Mouse (Mus musculus) lung, adult 18-20 months (tissue): Measurements from ENCODE around the gene Tm7sf3.

Source experiments
- DNase-seq, 2 experiments: peaks; one replicate each; pipeline ENCODE4 v3.0.0; 2022; ENCODE audit warnings: mixed read lengths in 2 of 2

Tm7sf3 gene

DNA sequence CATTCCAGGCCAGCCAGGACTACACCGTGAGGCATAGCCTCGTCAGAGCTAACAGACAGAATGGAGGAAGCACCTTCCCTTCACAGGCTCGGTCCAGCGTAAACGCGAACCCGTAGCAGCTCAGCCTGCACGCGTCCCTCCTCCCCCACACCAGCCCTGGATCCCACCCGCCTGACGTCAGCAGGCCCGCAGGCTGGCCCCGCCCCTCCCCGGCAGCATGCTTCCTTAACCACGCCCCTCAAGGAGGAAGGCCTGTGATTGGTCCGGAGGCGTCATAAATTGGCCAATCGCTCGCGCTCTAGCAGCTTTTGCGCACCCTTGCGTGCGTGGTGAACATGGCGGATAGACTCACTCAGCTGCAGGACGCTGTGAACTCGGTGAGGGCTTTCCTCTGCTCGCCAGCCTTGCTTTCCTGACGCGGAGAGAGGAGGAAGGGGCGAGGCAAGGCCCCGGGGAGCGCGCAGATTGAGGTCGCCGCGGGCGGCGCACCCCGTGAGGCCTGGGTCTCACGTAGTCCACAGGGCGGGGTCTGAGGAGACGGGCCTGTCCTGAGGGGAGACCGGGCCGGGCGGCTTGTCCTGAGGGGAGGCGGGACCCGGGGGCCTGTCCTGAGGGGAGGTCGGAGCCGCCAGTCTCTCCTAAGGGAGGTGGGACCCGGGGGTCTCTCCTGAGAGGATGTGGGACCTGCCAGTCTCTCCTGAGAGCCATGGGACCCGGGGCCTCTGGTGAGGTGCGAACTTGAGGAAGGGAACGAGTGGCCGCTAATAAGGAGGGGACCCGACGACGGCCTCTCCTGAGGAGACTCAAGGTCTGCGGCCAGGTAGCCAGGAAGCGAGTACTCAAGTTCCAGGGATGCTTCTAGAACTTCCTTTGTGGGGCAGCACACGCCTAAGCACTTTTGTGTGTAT lies at the start of gene Tm7sf3, which contains the start of gene Med21:
Gene Tm7sf3, minus strand, starts transcription at position 549 of the 908 bp plus-strand sequence.
Gene Med21, plus strand, starts transcription at position 272 of the 908 bp plus-strand sequence.
- DNase-seq, result peak; percentile 98 to 99

DNA sequence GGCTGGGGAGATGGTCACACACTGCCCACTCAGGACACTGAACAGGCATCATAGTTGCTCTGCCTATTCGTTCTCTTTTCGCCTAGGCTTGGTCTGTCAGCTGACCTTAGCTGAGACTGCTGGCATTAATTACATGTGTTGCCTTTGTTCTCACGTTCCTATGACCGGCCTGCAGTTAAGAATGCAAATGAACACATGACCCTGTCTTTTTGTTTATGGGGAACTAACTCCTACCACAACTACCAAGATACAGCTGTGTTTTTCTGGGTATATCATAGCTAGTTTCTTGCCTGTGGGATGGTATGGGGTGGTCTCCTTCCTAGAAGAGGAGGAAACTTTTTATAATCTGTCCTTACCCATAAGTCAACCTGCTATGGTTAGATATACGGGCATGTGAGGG lies 46.2 kb upstream of the Tm7sf3 start:
- no peak for DNase-seq

- no peak for DNase-seq
Measured at GRCm38 (mm10) chr6:146688010-146688409, 45.4 kb upstream of the Tm7sf3 start.

DNA sequence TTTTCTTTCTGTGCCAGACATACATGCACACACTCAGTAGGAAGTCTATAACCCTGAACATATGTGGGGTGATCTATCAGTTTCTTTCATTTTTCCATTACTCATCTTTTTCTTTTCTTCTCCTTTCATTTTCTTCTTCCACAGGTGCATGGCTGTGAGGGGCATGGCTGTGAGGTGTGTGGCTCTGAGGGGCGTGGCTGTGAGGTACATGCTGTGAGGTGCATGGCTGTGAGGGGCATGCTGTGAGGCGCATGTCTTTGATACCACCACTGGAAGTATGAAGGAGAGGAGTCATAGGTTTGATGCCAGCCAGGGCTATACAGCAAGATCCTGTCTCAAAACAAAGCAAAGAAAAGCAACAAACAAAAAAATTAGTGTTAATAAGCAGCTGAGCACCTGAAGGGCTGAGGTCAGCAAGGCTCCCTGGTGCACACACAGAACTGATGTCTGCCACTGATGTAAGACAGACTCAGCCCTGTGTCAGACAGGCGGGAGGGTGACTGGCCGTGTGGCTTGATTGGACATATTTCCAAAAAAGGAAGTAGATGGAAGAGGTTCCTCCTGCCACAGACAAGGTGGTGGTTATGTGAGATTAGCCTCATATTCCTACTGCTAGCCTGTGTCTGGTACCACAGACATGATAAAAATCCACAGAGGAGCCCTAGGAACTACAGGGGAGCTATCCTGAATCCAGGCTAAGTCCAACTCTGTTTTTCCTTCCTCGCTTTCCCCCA lies 44.0 kb upstream of the Tm7sf3 start:
- DNase-seq, result peak; percentile 21 to 27

- DNase-seq, result peak; percentile 74 to 78
Measured at GRCm38 (mm10) chr6:146685781-146686308, 43.2 kb upstream of the Tm7sf3 start.

GRCm38 (mm10) chr6:146683881-146684280 lies 41.3 kb upstream of the Tm7sf3 start:
- DNase-seq, result no peak

- DNase-seq, result no peak
Measured at GRCm38 (mm10) chr6:146678136-146679070, 35.8 kb upstream of the Tm7sf3 start.

DNA sequence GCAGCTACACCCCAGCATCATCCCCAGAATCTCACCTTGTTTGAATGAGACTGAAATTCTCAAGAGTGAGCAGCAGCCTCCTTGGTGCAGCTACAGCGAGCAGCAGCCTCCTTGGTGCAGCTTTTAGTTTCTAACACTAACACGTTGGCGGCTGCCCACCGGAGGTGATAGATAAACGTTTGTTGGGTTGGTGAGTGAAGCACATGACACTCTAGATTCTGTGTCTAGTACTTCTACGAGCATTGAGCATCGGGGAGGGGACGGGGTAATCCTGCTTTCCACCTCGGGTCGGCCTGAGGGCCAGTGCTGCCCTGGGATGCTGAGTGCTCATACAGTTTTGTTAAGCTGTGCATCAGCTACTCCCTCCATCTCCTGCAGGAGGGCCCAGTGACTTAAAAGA lies 34.3 kb upstream of the Tm7sf3 start:
- DNase-seq, result no peak

DNA sequence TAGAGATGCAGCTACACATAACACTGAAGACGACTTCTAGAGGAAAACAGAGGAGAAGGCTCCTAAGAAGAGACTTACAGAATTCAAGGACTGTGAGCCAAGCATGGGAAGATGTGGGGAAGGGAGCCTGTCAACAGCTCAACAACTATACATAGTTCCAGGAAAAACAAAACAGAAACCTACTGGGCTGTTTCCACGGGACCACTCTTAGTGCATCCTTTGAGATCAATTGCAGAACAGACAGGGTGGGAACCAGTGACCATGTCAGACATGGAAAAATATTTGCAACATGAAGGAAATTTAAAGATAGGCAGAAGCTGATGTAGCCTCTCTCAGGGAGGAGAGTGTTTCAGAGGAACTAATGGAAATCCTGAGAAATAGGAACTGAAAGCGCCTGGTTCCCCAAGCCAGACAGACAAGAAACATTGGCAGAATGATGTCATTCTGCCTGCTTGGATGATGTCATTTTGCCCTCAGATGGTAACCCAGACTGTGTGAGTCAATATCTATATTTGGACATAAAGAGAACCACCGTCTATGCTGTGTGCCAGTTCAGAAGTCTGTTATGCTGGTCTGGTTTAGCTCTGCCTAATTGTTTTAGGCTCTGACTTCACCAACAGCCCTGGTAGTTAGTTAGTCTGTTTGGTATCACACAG lies 32.4 kb upstream of the Tm7sf3 start:
- DNase-seq, result peak; percentile 19 to 21

DNA sequence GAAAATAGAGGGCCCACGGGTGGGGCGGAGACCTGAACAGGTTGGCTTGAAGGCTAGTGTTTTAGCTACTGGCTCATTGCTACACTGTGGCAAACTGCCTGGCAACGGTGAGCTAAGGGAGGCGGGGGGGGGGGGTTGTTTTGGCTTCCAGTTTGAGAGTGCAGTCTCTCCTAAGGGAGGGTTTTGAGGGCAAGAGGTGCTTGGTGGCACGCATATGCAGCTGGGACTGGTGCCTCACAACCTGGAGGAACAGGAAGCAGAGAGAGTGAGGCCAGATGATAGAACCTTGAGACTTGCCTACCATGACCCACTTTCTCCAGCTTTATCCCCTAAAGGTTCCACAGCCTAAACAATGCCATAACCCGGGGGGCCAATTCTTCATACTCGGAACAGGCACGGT lies 31.8 kb upstream of the Tm7sf3 start:
- no peak for DNase-seq

- DNase-seq, result no peak
Measured at GRCm38 (mm10) chr6:146673696-146674095, 31.1 kb upstream of the Tm7sf3 start.

DNA sequence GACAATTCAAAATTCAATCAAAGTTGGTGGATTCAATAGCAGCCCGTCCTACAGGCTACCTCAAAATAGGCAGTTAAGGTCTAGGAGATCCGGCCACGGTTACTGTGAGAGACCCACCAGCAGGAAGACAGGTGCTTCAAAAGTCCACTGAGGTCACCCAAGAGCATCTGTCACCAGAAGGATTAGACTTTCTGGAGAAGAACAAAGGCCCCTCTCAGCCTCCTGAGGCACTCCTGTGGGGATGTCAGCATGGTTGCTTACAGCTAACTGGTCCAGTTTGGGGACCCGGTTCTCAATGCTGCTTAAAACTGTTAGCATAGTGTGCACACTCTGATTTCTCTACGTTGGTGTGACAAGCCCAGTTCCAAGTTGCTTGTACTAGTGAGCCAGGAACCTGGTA lies 29.5 kb upstream of the Tm7sf3 start:
- no peak for DNase-seq

DNA sequence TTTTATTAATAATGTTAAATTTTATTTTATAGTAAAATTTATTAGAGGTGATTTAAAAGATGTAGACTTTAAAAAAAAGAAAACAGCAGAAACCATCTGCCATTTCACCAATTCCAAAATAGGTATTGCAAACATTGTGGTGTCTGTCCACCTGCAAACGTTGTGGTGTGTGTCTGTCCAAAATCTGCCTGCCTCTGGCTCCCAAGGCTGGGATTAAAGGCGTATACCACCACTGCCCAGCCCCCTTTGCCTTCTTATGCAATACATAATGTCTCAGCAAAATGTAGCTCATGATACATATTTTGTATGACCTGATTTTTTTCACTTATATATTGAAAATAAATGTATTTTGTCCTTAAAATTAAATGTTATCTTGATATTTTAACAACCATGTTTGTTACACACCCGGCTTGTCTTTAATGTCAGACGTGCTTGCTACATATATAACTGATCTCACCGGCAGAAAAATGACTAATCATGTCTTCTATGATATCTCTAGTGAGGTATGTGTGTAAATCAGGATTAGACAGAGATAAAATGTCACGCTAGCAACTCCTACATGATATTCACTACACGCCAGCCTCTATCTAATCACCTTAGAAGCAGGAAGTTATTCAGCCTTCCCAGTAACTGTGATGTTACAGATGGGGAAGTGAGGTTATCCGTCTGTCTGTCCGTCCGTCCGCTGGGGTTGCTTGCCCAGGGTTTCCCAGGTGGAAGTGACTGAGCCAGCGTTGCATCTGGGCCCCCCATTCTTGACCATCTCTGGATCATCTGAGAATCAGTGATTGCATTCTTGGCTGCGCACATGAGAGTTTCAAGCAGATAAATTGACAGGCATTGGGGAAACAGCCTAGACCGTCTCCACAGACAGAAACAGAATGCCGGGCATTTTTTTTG lies 28.6 kb upstream of the Tm7sf3 start:
- no peak for DNase-seq

DNA sequence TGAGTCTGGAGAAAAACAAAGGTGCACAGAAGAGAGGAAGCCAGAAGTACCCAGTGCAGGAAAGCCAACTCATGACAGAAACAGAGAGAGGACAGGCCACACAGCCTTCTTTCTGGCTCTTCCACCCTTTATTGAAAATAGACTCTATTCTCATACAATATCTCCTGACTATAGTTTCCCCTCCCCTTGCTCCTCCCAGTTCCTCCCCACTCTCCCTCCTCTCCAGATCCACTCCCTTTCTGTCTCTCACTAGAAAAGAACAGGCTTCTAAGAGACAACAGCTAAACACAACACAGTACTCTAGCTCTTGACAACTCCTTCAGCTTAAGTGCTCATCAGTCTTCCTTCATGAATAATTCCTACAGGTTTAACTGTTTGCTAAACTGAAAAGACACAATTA lies 26.0 kb upstream of the Tm7sf3 start:
- DNase-seq, result no peak

DNA sequence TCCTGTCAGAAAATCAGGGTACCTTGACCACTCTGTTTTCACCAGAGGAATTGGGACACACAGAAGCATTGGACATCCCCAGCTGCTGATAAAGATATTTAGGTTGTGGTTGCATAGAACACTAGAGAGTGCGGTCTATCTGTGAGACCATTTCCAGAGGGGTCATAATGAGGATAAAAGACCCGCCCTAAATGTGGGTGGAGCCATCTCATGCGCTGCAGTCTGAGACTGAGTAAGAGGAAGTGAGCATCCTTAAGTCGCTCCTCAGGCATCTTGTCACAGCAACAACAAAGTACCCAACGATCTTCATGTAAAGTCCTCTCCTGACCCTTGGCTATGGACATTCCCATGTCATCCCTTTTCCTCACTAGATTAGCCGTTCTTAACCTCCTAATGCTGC lies 24.2 kb upstream of the Tm7sf3 start:
- DNase-seq, result no peak

- no peak for DNase-seq
Measured at GRCm38 (mm10) chr6:146665408-146665807, 22.8 kb upstream of the Tm7sf3 start.

- DNase-seq, result no peak
Measured at GRCm38 (mm10) chr6:146664917-146665316, 22.3 kb upstream of the Tm7sf3 start.

DNA sequence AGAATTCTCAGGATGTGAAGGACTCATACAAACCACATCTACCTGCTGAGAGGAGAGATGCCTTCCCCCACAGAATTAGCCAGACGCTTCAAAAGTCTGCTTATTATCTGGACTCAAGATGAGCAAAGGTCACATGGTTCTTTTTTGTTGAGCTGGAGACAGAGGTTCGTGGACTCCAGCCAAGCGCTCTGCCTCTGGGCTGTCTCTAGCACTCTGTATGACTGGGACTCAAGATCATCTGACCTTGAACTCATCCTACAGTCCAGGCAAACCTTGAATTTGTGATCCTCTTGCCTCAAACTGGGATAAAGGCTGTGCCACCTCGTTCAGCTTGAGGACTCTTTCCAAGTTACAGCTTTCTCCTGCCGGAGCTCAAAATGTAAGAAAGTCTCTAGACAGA lies 21.5 kb upstream of the Tm7sf3 start:
- DNase-seq, result no peak

GRCm38 (mm10) chr6:146662679-146663078 lies 20.1 kb upstream of the Tm7sf3 start:
- DNase-seq, result peak; percentile 36 to 43

DNA sequence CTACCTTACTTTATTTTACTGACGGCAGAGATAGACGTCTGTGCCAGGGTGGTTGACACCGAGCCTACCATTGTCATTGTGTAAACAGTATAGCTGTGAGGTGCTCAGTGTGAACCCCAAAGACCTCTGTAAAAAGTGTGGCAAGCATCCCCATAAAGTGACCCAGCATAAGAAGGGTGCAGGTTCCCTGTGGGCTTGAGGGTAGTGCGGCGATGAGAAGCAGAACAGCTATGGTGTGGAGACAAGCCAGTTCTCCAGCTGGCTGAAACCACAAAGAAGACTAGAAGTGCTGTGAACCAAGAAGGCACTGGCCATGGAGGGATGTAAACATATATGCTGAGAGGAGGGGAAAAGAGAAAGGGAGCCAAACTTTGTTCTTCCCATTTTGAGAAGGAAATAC lies 19.0 kb upstream of the Tm7sf3 start:
- DNase-seq, result no peak

DNA sequence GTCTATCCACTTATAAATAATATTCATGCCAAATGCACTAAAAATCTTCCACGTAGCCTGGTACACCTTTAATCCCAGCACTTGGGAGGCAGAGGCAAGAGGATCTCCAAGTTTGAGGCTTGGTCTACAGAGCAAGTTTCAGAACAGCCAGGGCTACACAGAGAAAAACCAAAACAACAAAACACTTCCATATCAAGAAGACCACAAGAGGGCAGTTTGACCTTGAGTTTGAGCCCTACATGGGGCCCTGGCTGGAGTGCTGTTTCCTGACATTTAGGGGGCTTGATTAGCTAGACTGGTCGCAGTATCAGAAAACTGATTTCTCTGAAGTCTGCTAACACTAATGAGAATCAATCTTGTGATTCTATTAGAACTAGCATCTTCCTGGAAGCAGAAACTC lies 18.0 kb upstream of the Tm7sf3 start:
- no peak for DNase-seq
